Mouse (Mus musculus): ENCODE data around the gene Ptgfr.

The Ptgfr gene

GRCm38 (mm10) chr3:151836871-151837680, at the start of gene Ptgfr:
Ptgfr (minus strand) TSS chr3:151837630.
- DNase-seq = peak; percentile 75

GRCm38 (mm10) chr3:151883881-151884280, 46.5 kb upstream of the Ptgfr start:
- DNase-seq = no peak

- DNase-seq = no peak
Measured at GRCm38 (mm10) chr3:151879981-151880380, 42.6 kb upstream of the Ptgfr start.

GRCm38 (mm10) chr3:151868970-151869369, 31.5 kb upstream of the Ptgfr start:
- no peak for DNase-seq

- DNase-seq = no peak
Measured at GRCm38 (mm10) chr3:151851344-151851743, 13.9 kb upstream of the Ptgfr start.

GRCm38 (mm10) chr3:151850621-151851020, 13.2 kb upstream of the Ptgfr start:
- DNase-seq = no peak

- no peak for DNase-seq
Measured at GRCm38 (mm10) chr3:151846292-151846691, 8.9 kb upstream of the Ptgfr start.

GRCm38 (mm10) chr3:151844361-151845154, 7.1 kb upstream of the Ptgfr start:
- DNase-seq = peak; percentile 42

- DNase-seq = no peak
Measured at GRCm38 (mm10) chr3:151840688-151841087, 3.3 kb upstream of the Ptgfr start.

GRCm38 (mm10) chr3:151838372-151838771, 942 bp upstream of the Ptgfr start:
- no peak for DNase-seq

GRCm38 (mm10) chr3:151837749-151838148, 319 bp upstream of the Ptgfr start:
- no peak for DNase-seq

GRCm38 (mm10) chr3:151836451-151836850, 979 bp downstream of the Ptgfr start:
- DNase-seq = no peak

- DNase-seq = no peak
Measured at GRCm38 (mm10) chr3:151835831-151836230, 1.6 kb downstream of the Ptgfr start.

GRCm38 (mm10) chr3:151827950-151828610, 9.3 kb downstream of the Ptgfr start:
- DNase-seq = no peak

- no peak for DNase-seq
Measured at GRCm38 (mm10) chr3:151819811-151820210, 17.6 kb downstream of the Ptgfr start.

- peak; percentile 60 for DNase-seq
Measured at GRCm38 (mm10) chr3:151818265-151818664, 19.2 kb downstream of the Ptgfr start.

- DNase-seq = no peak
Measured at GRCm38 (mm10) chr3:151808613-151809012, 28.8 kb downstream of the Ptgfr start.

GRCm38 (mm10) chr3:151788622-151789021, 48.8 kb downstream of the Ptgfr start:
- no peak for DNase-seq

- DNase-seq = peak; percentile 53
Measured at GRCm38 (mm10) chr3:151775089-151775488, 62.3 kb downstream of the Ptgfr start.

- DNase-seq = peak; percentile 75
Measured at GRCm38 (mm10) chr3:151771074-151771473, 66.4 kb downstream of the Ptgfr start.

GRCm38 (mm10) chr3:151749737-151750136, 87.7 kb downstream of the Ptgfr start, which contains the start of gene Ifi44:
Ifi44 (minus strand) TSS chr3:151749960.
- DNase-seq = peak; percentile 12

GRCm38 (mm10) chr3:151748514-151748913, 88.9 kb downstream of the Ptgfr start:
- DNase-seq = no peak
